Mouse (Mus musculus) CH12.LX (cell line): ENCODE measurements at regions not wholly inside any gene's neighbourhood (a gene's known extent, or its start where the extent isn't known, plus 50 kb on each side); places are given as distances from the start of the nearest gene placed in this dataset.

Experiments used
- CTCF ChIP-seq, 2 experiments: IDR thresholded peaks in 1 of 2; conservative IDR thresholded peaks in 1 of 2; 2 replicates each; pipeline ENCODE4 v1.5.1; 2011 to 2012; ENCODE audit warnings: low read depth in 2 of 2, low read length in 2 of 2, improper control_type of control experiment in 1 of 2, inconsistent platforms in 1 of 2, mild to moderate bottlenecking in 1 of 2, moderate library complexity in 1 of 2
- ETS1 ChIP-seq: conservative IDR thresholded peaks from 2 replicates; pipeline ENCODE4 v1.6.1; 2012; ENCODE audit warnings: low read depth, mild to moderate bottlenecking, inconsistent platforms, low read length, improper control_type of control experiment, moderate library complexity

DNA sequence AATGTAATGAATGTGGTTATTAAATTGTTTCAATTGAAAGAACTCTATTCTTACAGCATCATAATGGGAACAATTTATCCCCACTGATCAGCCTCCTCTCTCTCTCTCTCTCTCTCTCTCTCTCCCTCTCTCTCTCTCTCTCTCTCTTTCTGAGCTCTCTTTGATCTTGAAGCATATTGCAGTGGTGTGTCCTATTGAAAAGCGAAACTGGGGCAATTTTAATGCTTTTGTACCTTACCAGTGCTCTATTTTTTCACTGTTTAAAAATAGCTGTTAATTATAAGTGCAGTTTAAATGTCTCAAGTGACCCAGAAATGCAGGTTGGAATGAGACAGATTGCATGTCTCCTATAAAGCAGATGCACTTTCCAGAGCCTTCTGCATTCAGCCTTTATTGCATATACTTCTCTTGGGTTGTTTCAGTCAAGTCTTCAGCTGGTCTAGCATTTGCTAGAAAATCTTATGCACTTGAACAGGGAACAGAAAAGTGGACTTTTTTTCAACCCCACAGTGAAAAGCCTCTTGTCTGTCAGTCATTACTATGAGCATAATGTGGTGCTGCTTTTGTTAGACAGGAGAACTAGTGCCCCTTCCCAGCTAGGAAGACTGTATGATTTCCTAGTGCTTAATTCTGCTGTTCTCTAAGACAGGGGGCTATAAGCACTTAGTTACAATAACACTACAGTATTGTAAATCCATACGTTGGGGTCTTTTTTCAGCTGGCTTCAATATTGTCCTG, 251.9 kb upstream of the Nr2f1 start:
- TF ChIP-seq ETS1 (no peak), CTCF (conservative IDR thresholded peaks at IDR 0.05 in 1 of 2, IDR thresholded peaks at IDR 0.05 in 1 of 2; ENCODE audit: low read depth in 2 of 2, low read length in 2 of 2) (no peak)
